Mouse (Mus musculus) kidney, postnatal 0 days (tissue): Measurements from ENCODE around the gene Olfr51. TPM values are rescaled to one million over a fixed set of nuclear protein-coding genes. Genes with fewer than 3 reads are reported as not detected.
"Not testable (repeated sequence)": the region's sequence is repeated elsewhere in the genome, so short reads cannot be mapped to it uniquely, and the experiment has no call there.

ENCODE experiments used
- ATAC-seq: fragments of 200-750 bp; cut with Nextera tagmentation; replicated peaks from 2 replicates; pipeline ENCODE4 v1.8.0; 2017; ENCODE audit warnings: low read depth, moderate number of reproducible peaks, moderate TSS enrichment, moderate library complexity; ENCODE audit not compliant: low FRiP score
- DNase-seq: peaks from one replicate; pipeline ENCODE4 v3.0.0-alpha.2; 2016; ENCODE audit warnings: low spot score
- H3K27ac ChIP-seq: fragments of 300-500 bp; sonication (generic); 2 replicates; pipeline ENCODE4 v1.5.1; 2014; ENCODE audit warnings: mild to moderate bottlenecking
- H3K27me3 ChIP-seq: fragments of 300-500 bp; sonication (generic); 2 replicates; pipeline ENCODE4 v1.6.1; 2014; ENCODE audit warnings: low read length, mixed read lengths; ENCODE audit not compliant: insufficient read depth
- H3K36me3 ChIP-seq: fragments of 300-500 bp; sonication (generic); 2 replicates; pipeline ENCODE4 v1.6.1; 2014; ENCODE audit warnings: low read length, mixed read lengths; ENCODE audit not compliant: insufficient read depth
- H3K4me1 ChIP-seq: fragments of 300-500 bp; sonication (generic); replicated peaks from 2 replicates; pipeline ENCODE4 v1.6.1; 2014; ENCODE audit warnings: antibody characterized with exemption, low read length, mixed read lengths; ENCODE audit not compliant: insufficient read depth
- H3K4me2 ChIP-seq: fragments of 300-500 bp; sonication (generic); 2 replicates; pipeline ENCODE4 v1.6.1; 2014; ENCODE audit warnings: mild to moderate bottlenecking, low read length, moderate library complexity, mixed read lengths
- H3K4me3 ChIP-seq: fragments of 300-500 bp; sonication (generic); replicated peaks from 2 replicates; pipeline ENCODE4 v1.5.1; 2014; ENCODE audit warnings: low read depth, low read length
- H3K9ac ChIP-seq: fragments of 300-500 bp; sonication (generic); 2 replicates; pipeline ENCODE4 v1.6.1; 2014; ENCODE audit warnings: low read depth, low read length
- H3K9me3 ChIP-seq: fragments of 300-500 bp; sonication (generic); replicated peaks from 2 replicates; pipeline ENCODE4 v1.6.1; 2016; ENCODE audit warnings: low read length, inconsistent platforms, mixed read lengths
- CTCF ChIP-seq: IDR thresholded peaks from 2 replicates; pipeline ENCODE4 v1.5.1; 2016; ENCODE audit warnings: antibody characterized with exemption, low read depth, mild to moderate bottlenecking, moderate library complexity
- WGBS: fragments of 180-500 bp; shearing (Covaris S2); extraction: QIAGEN DNeasy Blood & Tissue Kit; methylation state at CpG from one replicate; pipeline ENCODE4 v1.1.7; 2014; 5-methylcytosine and 5-hydroxymethylcytosine counted together
- polyA plus RNA-seq: library from polyadenylated mRNA; unstranded; fragments of >200 nt; fragmentation: Nextera tagmentation; extraction: Ambion mirVana; gene quantifications from 2 replicates; pipeline ENCODE4 v1.2.1, GENCODE M21; 2015

The Olfr51 gene
- polyA plus RNA-seq, 1 experiment from 2014 or later: not detected

GRCm38 (mm10) chr11:51035951-51036350, 32.6 kb downstream of the Olfr51 start:
- no peaks in the 10 kb centered on the region for H3K9me3 ChIP-seq
- no peak overlapping the region for H3K27ac ChIP-seq
- H3K4me1 ChIP-seq: no peaks in the 10 kb centered on the region
- no peak for DNase-seq
- no peak for ATAC-seq
- 82% methylated on average over 2 of the region's 2 CpGs for WGBS
- no peak for TF ChIP-seq CTCF
- no peak overlapping the region for H3K9ac ChIP-seq
- no peaks in the 10 kb centered on the region for H3K27me3 ChIP-seq
- no peak overlapping the region for H3K4me2 ChIP-seq
- H3K4me3 ChIP-seq: no peak overlapping the region
- H3K36me3 ChIP-seq: no peaks in the 10 kb centered on the region

DNA sequence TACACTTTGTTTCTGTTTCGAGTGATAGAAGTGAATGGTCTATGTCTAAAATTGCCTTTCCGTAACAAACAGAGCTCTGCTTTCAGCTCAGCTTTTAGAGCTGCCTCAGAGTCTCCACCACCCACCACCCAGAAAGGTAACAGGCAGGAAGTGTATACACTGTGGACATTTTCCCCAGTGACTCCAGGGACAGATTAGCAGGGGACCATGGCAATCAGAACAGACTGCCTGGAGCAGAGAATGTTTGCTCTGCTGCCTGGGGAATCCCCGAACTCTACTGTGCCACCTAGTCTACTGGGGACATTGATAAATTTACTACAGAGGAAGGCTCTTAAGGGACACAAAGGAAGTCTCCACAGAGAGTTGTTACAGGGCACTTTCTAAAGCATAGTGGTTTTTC, 41.4 kb downstream of the Olfr51 start:
- not testable (repeated sequence) for H3K4me3 ChIP-seq, H3K4me1 ChIP-seq, H3K9ac ChIP-seq, H3K4me2 ChIP-seq, H3K36me3 ChIP-seq, DNase-seq, H3K27ac ChIP-seq, ATAC-seq, H3K9me3 ChIP-seq, H3K27me3 ChIP-seq
- 65% methylated on average over 3 of the region's 3 CpGs for WGBS

GRCm38 (mm10) chr11:51047809-51048208, 44.4 kb downstream of the Olfr51 start, which contains the start of gene Olfr1375:
Olfr1375 (plus strand) TSS chr11:51048109.
- ATAC-seq: not testable (repeated sequence)
- WGBS: 63% methylated on average over 3 of the region's 3 CpGs

DNA sequence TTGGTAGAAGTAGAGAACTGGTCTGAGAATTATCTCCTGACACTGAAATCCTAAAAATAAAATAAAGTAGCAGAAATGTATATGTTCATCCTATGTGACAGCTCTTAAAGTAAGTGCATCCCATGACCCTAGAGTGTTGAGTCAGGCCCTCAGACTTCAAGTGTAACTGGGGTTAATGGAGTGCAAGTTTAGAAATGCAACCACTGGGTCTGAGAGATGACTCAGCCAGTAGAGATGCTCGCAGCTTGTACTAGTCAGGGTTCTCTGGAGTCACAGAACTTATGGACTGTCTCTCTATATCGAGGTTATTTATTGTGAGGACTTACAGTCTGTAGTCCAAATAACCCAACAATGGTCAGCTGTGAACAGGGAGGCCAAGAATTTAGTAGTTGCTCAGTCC, 48.3 kb downstream of the Olfr51 start:
- no peak overlapping the region for H3K27ac ChIP-seq

More at GRCm38 (mm10) chr11:51047809-51048208, 44.4 kb downstream of the Olfr51 start, which contains the start of gene Olfr1375:
- not testable (repeated sequence) for DNase-seq, H3K36me3 ChIP-seq, H3K9me3 ChIP-seq, H3K4me1 ChIP-seq, H3K4me3 ChIP-seq, H3K4me2 ChIP-seq, H3K9ac ChIP-seq, H3K27ac ChIP-seq, H3K27me3 ChIP-seq

DNA sequence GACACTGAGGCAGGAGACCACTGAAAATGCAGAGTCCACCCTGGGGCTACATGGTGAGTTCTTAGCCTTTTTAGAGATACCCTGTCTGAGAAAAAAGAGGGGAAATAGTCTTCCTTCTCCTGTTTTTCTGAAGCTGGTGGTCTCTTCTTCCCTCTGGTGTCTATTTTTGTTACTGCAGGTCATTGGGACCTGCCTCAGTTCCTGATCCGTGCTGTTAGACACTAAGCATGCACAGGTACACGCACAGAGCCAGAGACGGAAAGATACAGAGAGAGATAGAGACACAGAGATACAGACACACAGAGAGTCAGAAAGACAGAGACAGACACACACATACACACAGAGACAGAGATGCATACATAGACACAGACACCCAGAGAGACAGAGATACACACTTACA, 49.8 kb downstream of the Olfr51 start:
- Histone ChIP-seq H3K27me3 (no peaks in the 10 kb centered on the region), H3K9ac (no peak overlapping the region), H3K4me3 (no peak overlapping the region), H3K9me3 (no peaks in the 10 kb centered on the region), H3K36me3 (no peaks in the 10 kb centered on the region), H3K4me2 (no peak overlapping the region), H3K27ac (no peak overlapping the region), H3K4me1 (no peaks in the 10 kb centered on the region)
- 42% methylated on average over 3 of the region's 3 CpGs for WGBS
- TF ChIP-seq CTCF: peak; percentile 76
- DNase-seq (peak; percentile 42), ATAC-seq (no peak)

More for the DNA sequence above, 48.3 kb downstream of the Olfr51 start:
- Histone ChIP-seq H3K9me3 (no peaks in the 10 kb centered on the region), H3K36me3 (no peaks in the 10 kb centered on the region), H3K4me1 (no peaks in the 10 kb centered on the region), H3K9ac (no peak overlapping the region), H3K27me3 (no peaks in the 10 kb centered on the region), H3K4me3 (no peak overlapping the region), H3K4me2 (no peak overlapping the region)
- no peak for TF ChIP-seq CTCF
- ATAC-seq: no peak
- 47% methylated on average over 2 of the region's 2 CpGs for WGBS
- DNase-seq: no peak

- Histone ChIP-seq H3K9ac (peak within 1 kb of the TSS; percentile 70), H3K4me3 (peak within 1 kb of the TSS; percentile 80), H3K4me1 (peaks cover 7% of the 10 kb centered on the region; the same call in 1 of the 2 replicates), H3K27me3 (no peaks in the 10 kb centered on the region), H3K9me3 (no peaks in the 10 kb centered on the region), H3K4me2 (peak within 1 kb of the TSS; percentile 94), H3K36me3 (no peaks in the 10 kb centered on the region), H3K27ac (peak within 1 kb of the TSS; percentile 50; the same call in 1 of the 2 replicates)
- DNase-seq (peak; percentile 91), ATAC-seq (peak; percentile 94)
- under 1% methylated on average over 31 of the region's 32 CpGs for WGBS
- TF ChIP-seq CTCF: peak; percentile 48
Observed at GRCm38 (mm10) chr11:51059151-51059571, 55.8 kb downstream of the Olfr51 start, which contains the start of gene Zfp354a. Zfp354a (plus strand) TSS chr11:51059257.

Other genes starting within 250 kb of the Olfr51 start
- gene Zfp354c, start 175.9 kb upstream of the Olfr51 start, polyA plus RNA-seq: 12.8 and 13.1 TPM in 2 replicates
- 0.70 and 0.82 TPM in 2 replicates for gene Zfp879, start 162.0 kb upstream of the Olfr51 start, polyA plus RNA-seq
- gene Grm6, start 152.9 kb upstream of the Olfr51 start, polyA plus RNA-seq: not detected in 2 replicates
- gene Zfp454, start 115.9 kb upstream of the Olfr51 start, polyA plus RNA-seq: 5.8 and 7.4 TPM in 2 replicates
- 10.8 and 10.9 TPM in 2 replicates for gene Zfp2, start 87.4 kb upstream of the Olfr51 start, polyA plus RNA-seq
- gene Zfp354b, start 72.0 kb upstream of the Olfr51 start, polyA plus RNA-seq: 1.6 and 1.7 TPM in 2 replicates
- gene 4933414I15Rik, start 59.8 kb upstream of the Olfr51 start, polyA plus RNA-seq: not detected in 2 replicates
- not detected in 2 replicates for gene Prop1, start 49.8 kb upstream of the Olfr51 start, polyA plus RNA-seq
- gene Olfr1378, start 37.1 kb upstream of the Olfr51 start, polyA plus RNA-seq: not detected in 2 replicates
- gene Olfr1377, start 21.6 kb upstream of the Olfr51 start, polyA plus RNA-seq: not detected in 2 replicates
- gene Olfr54, start 10.6 kb downstream of the Olfr51 start, polyA plus RNA-seq: not detected in 2 replicates
- not detected in 2 replicates for gene Olfr1375, start 44.5 kb downstream of the Olfr51 start, polyA plus RNA-seq
- gene Zfp354a, start 55.7 kb downstream of the Olfr51 start, polyA plus RNA-seq: 9.2 and 10.9 TPM in 2 replicates
- not detected in 2 replicates for gene Gm12569, start 216.9 kb downstream of the Olfr51 start, polyA plus RNA-seq